In genomic region chr4:47261049-47261448, GRCm38 (mm10) we compare ENCODE assay signal across 16 mouse cellular contexts. TPM values are rescaled to one million over a fixed set of nuclear protein-coding genes. Genes with fewer than 3 reads are reported as not detected.
A peak's percentile ranks its signal among the peaks of the same experiment; 100 is the strongest.
DNase-seq lines count a peak whose midpoint lies in the region; ATAC-seq lines count a peak whose summit lies in the region.
"Had no signal": no experiment of that assay in that cellular context is flagged by ENCODE, and none has a peak within 500 bp of the region (broad histone marks: within the 10 kb centered on the region; RNA-seq: fewer than 3 reads in every experiment).

No protein-coding gene starts in this region.

- no peak overlapping the region for H3K9ac ChIP-seq in intestine, embryonic 15.5 days
- H3K9ac ChIP-seq: embryonic facial prominence, embryonic 15.5 days; heart, embryonic 15.5 days; lung, embryonic 15.5 days; neural tube, embryonic 15.5 days had no signal

- DNase-seq in frontal cortex, postnatal 14 days (ENCODE audit: low spot score in 2 of 2): no peak
- DNase-seq in layer of hippocampus, adult 9-11 months: peak; percentile 67
- DNase-seq in layer of hippocampus, postnatal 25 days (ENCODE audit: extremely low spot score in 1 of 2, low spot score in 1 of 2): no peak
- DNase-seq in ovary, postnatal 14 days (ENCODE audit: low spot score): no peak
- DNase-seq in adrenal gland, postnatal 14 days: no peak
- DNase-seq: cerebellum, adult 2 months; heart, adult 11 months; thymus, postnatal 4 days had no signal

- no peak overlapping the region for H3K4me2 ChIP-seq in intestine, embryonic 15.5 days (replicated peaks)
- H3K4me2 ChIP-seq: embryonic facial prominence, embryonic 15.5 days; heart, embryonic 15.5 days; lung, embryonic 15.5 days; neural tube, embryonic 15.5 days had no signal

- no peaks in the 10 kb centered on the region for H3K36me3 ChIP-seq in intestine, embryonic 15.5 days
- H3K36me3 ChIP-seq: embryonic facial prominence, embryonic 15.5 days; heart, embryonic 15.5 days; lung, embryonic 15.5 days; midbrain, embryonic 10.5 days; neural tube, embryonic 15.5 days had no signal

- H3K4me1 ChIP-seq in intestine, embryonic 15.5 days (replicated peaks): no peaks in the 10 kb centered on the region
- H3K4me1 ChIP-seq: embryonic facial prominence, embryonic 15.5 days; heart, embryonic 15.5 days; lung, embryonic 15.5 days; neural tube, embryonic 15.5 days had no signal

- no peaks in the 10 kb centered on the region for H3K9me3 ChIP-seq in intestine, embryonic 15.5 days
- H3K9me3 ChIP-seq: embryonic facial prominence, embryonic 15.5 days; heart, embryonic 15.5 days; lung, embryonic 15.5 days; midbrain, embryonic 10.5 days; neural tube, embryonic 15.5 days had no signal

- 72% methylated on average over 6 of the region's 6 CpGs for whole genome bisulfite sequencing in intestine, embryonic 15.5 days

- peak; percentile 41; the same call in 1 of the 2 replicates for ATAC-seq in frontal cortex, adult (ENCODE audit: low TSS enrichment)
- peak; percentile 83 for ATAC-seq in intestine, embryonic 15.5 days
- peak; percentile 72 for ATAC-seq in monocyte, adult 5-6 weeks (replicated peaks; ENCODE audit: insufficient number of reproducible peaks, low FRiP score, low TSS enrichment, poor library complexity, severe bottlenecking)

- no peaks in the 10 kb centered on the region for H3K27me3 ChIP-seq in intestine, embryonic 15.5 days (replicated peaks)
- H3K27me3 ChIP-seq: embryonic facial prominence, embryonic 15.5 days; heart, embryonic 15.5 days; lung, embryonic 15.5 days; neural tube, embryonic 15.5 days had no signal

- H3K4me3 ChIP-seq in intestine, embryonic 15.5 days (replicated peaks): no peak overlapping the region
- H3K4me3 ChIP-seq: embryonic facial prominence, embryonic 15.5 days; heart, embryonic 15.5 days; lung, embryonic 15.5 days; midbrain, embryonic 10.5 days; neural tube, embryonic 15.5 days had no signal

- H3K27ac ChIP-seq in intestine, embryonic 15.5 days: no peak overlapping the region
- H3K27ac ChIP-seq: embryonic facial prominence, embryonic 15.5 days; heart, embryonic 15.5 days; lung, embryonic 15.5 days; midbrain, embryonic 10.5 days; neural tube, embryonic 15.5 days had no signal

RNA-seq across cellular contexts. Expression of gene Col15a1, which starts 53.1 kb away (rescaled TPM):
- 10 to 100 TPM in 1 of 2 experiments, 1 to 10 TPM in 1; 5.6 to 10.6 TPM for total RNA-seq in layer of hippocampus, postnatal 25 days (2021)
- 15.5 and 16.0 TPM in 2 replicates for polyA plus RNA-seq in intestine, embryonic 15.5 days (2015; fragmentation: Nextera tagmentation; extraction: Ambion mirVana)
- 0.38 to 6.7 TPM (median 0.39 TPM) in 3 replicates for total RNA-seq in monocyte, adult 5-6 weeks (2017)
- 72.9 and 74.5 TPM in 2 replicates for total RNA-seq in adrenal gland, postnatal 14 days (2021)
